Mouse (Mus musculus): Measurements from ENCODE around the gene Nop56.

Nop56 gene

DNA sequence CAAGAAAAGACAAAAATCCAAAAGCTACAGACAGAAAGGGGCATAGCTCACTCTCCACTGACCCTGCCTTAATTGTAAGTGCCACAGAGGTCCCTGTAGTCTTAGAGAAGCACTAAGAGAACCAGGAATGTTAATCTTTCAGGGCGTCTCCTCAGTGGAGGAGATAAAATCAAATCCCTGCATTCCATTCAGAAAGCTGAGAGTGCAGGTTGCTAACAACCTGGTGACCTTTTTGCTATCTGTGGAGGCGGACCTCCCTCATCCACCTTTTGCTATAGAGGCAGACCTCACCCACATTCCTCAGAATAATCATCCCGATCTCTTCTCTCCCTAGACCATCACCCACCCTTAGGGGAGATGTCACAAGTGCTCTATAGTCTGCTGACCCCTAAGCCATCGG lies 14.9 kb downstream of the Nop56 start:
- peaks cover 36% of the 10 kb centered on the region for H3K4me1 ChIP-seq (replicated peaks; ENCODE audit: low read depth, low read length)
- TF ChIP-seq NANOG (IDR thresholded peaks at IDR 0.05; ENCODE audit: borderline replicate concordance, low read length) = no peak
- no peak for TF ChIP-seq POU5F1 (IDR thresholded peaks at IDR 0.05; ENCODE audit: borderline replicate concordance, low read length)
- TF ChIP-seq CTCF (conservative IDR thresholded peaks at IDR 0.05; ENCODE audit: low read length) = no peak

DNA sequence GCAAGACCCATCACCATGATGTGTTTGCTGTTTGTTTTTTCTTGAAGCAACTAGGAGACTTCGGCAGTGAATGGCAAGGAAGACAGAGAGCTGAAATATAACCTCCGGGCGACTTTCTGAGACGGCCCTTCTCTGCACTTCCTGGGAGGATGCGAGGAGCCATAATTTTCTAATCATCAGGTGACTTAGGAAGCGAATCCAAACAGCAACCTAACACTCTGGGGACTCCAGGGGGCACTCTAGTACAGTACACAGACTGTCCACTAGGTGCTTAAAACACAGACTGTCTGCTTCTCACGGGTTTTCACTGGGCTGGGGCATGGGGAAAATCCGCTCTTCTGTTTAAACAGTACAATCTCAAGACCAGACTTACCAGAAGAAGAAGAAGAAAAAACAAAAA lies 17.2 kb downstream of the Nop56 start:
- Histone ChIP-seq H3K4me1 (replicated peaks; ENCODE audit: low read depth, low read length) (peaks cover 42% of the 10 kb centered on the region), H3K4me3 (replicated peaks; ENCODE audit: low read length) (peak overlapping the region; percentile 21; the same call in 1 of the 2 replicates), H3K9me3 (ENCODE audit: low read length) (no peaks in the 10 kb centered on the region), H3K36me3 (ENCODE audit: insufficient read depth, low read length) (no peaks in the 10 kb centered on the region), H3K27me3 (ENCODE audit: insufficient read depth, low read length) (peaks cover 40% of the 10 kb centered on the region)
- TF ChIP-seq CTCF (conservative IDR thresholded peaks at IDR 0.05; ENCODE audit: low read length) (peak; percentile 74), POU5F1 (IDR thresholded peaks at IDR 0.05; ENCODE audit: borderline replicate concordance, low read length) (no peak)

More for the DNA sequence above, 14.9 kb downstream of the Nop56 start:
- Histone ChIP-seq H3K4me3 (replicated peaks; ENCODE audit: low read length) (no peak overlapping the region), H3K9me3 (ENCODE audit: low read length) (no peaks in the 10 kb centered on the region), H3K36me3 (ENCODE audit: insufficient read depth, low read length) (no peaks in the 10 kb centered on the region), H3K27me3 (ENCODE audit: insufficient read depth, low read length) (peaks cover 23% of the 10 kb centered on the region)

DNA sequence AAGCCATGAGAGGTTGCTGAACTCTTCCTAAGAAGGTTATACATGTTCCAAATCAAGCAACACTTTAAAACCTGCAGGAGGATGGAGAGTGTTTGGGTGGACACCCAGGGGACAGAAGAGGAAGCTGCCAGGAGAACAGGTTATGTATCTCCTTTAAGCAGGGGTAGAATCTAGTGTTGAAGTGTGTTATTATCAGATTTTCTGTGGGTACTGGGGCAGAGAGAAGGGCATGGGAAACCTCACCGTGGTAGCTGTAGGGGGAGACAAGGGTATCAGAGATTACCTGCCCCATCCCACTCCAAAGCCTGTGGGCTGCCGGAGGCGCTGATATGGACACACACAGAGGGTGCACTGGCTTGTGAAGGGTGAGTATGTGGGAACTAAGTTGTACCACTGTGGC lies 18.8 kb downstream of the Nop56 start:
- no peak for TF ChIP-seq CTCF (conservative IDR thresholded peaks at IDR 0.05; ENCODE audit: low read length)
- TF ChIP-seq NANOG (IDR thresholded peaks at IDR 0.05; ENCODE audit: borderline replicate concordance, low read length) = no peak
- no peak for TF ChIP-seq POU5F1 (IDR thresholded peaks at IDR 0.05; ENCODE audit: borderline replicate concordance, low read length)

DNA sequence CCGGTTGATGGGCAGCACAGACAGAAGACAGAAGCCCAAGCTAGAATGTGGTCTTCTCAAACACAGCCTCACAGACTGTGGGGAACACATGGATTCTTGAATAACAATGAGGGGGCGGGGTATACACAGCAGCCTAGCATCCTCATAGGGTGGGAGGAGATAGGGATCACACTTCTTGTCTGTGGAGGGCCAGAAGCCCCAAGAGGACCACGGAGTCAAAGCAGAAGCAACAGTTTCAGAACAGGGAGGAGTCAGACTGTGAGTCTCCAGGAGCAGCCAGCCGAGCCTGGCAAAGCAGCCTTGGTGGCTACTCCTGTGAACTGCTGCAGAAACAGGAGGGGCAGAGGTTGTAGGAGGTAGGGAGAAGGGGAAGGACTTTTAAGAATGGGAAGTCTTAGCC lies 19.3 kb downstream of the Nop56 start:
- Histone ChIP-seq H3K9me3 (ENCODE audit: low read length) (no peaks in the 10 kb centered on the region), H3K4me3 (replicated peaks; ENCODE audit: low read length) (no peak overlapping the region), H3K27me3 (ENCODE audit: insufficient read depth, low read length) (peaks cover 60% of the 10 kb centered on the region), H3K36me3 (ENCODE audit: insufficient read depth, low read length) (no peaks in the 10 kb centered on the region), H3K4me1 (replicated peaks; ENCODE audit: low read depth, low read length) (peaks cover 44% of the 10 kb centered on the region)
- TF ChIP-seq CTCF (conservative IDR thresholded peaks at IDR 0.05; ENCODE audit: low read length) (no peak), POU5F1 (IDR thresholded peaks at IDR 0.05; ENCODE audit: borderline replicate concordance, low read length) (no peak), NANOG (IDR thresholded peaks at IDR 0.05; ENCODE audit: borderline replicate concordance, low read length) (no peak)

More for the DNA sequence above, 18.8 kb downstream of the Nop56 start:
- Histone ChIP-seq H3K9me3 (ENCODE audit: low read length) (no peaks in the 10 kb centered on the region), H3K27me3 (ENCODE audit: insufficient read depth, low read length) (peaks cover 56% of the 10 kb centered on the region), H3K4me1 (replicated peaks; ENCODE audit: low read depth, low read length) (peaks cover 44% of the 10 kb centered on the region), H3K36me3 (ENCODE audit: insufficient read depth, low read length) (no peaks in the 10 kb centered on the region), H3K4me3 (replicated peaks; ENCODE audit: low read length) (no peak overlapping the region)

DNA sequence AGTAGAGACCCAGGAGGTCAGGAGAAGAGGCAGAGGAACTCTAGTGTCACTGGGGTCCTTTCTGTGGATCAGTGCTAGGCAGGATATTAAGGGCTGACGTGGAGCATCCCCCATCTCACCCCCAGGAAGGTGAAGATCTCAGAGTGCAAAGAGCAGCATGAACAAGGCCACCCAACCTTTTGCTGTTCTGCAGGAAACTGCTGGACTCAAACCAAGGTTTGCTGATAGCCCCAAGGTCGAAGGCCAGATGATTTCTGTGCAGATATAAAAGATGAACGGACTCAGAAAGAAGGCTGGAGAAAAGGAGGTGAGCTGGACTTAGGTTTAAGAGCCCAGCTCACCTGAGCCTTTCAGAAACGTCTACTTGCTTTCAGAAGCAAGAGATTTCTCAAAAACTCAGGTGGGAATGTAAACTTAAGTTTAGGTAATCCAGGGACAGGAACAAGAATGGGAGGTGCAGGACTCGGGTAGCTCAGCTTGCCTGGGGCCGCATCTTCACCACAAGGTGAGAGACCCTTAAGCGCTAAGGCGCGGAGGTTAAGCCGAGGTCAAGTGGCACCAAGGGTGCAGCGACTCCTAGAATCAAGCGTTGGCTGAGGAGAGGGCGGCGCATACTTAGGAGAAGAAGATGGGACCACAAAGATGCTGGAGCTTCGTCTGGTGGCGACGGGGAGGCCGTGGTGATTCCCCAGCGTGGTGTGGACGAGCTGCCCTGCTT lies 20.1 kb downstream of the Nop56 start:
- peaks cover 69% of the 10 kb centered on the region for H3K27me3 ChIP-seq (ENCODE audit: insufficient read depth, low read length)
- H3K4me1 ChIP-seq (replicated peaks; ENCODE audit: low read depth, low read length) = peaks cover 36% of the 10 kb centered on the region
- H3K36me3 ChIP-seq (ENCODE audit: insufficient read depth, low read length) = no peaks in the 10 kb centered on the region
- H3K4me3 ChIP-seq (replicated peaks; ENCODE audit: low read length) = peak overlapping the region; percentile 81
- H3K9me3 ChIP-seq (ENCODE audit: low read length) = no peaks in the 10 kb centered on the region
- TF ChIP-seq POU5F1 (IDR thresholded peaks at IDR 0.05; ENCODE audit: borderline replicate concordance, low read length) = no peak
- TF ChIP-seq NANOG (IDR thresholded peaks at IDR 0.05; ENCODE audit: borderline replicate concordance, low read length) = no peak
- TF ChIP-seq CTCF (conservative IDR thresholded peaks at IDR 0.05; ENCODE audit: low read length) = no peak

DNA sequence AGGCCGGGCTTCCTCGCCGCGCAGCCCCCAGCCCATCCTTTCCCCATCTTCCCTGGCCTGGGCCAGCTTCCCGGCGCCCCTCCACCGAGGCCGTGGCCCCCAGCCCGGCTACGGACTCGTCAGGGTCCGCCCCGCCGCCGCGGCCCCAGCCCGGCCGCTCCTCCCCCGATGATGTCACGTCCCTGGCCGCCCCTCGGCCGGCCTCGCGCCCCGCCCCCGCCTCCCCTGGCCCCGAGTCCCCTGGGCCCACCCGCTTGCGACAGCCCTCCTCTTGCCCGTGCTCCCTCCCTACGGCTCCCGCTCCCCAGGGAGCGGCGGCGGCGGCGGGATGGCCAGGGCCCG lies 20.7 kb downstream of the Nop56 start, which contains the start of gene Ebf4:
Ebf4 (plus strand) TSS at position 234 of the 342 bp plus-strand sequence.
- H3K4me3 ChIP-seq (replicated peaks; ENCODE audit: low read length) = peak within 1 kb of the TSS; percentile 81
- peaks cover 75% of the 10 kb centered on the region for H3K27me3 ChIP-seq (ENCODE audit: insufficient read depth, low read length)
- no peaks in the 10 kb centered on the region for H3K9me3 ChIP-seq (ENCODE audit: low read length)
- peaks cover 32% of the 10 kb centered on the region for H3K4me1 ChIP-seq (replicated peaks; ENCODE audit: low read depth, low read length)
- TF ChIP-seq POU5F1 (IDR thresholded peaks at IDR 0.05; ENCODE audit: borderline replicate concordance, low read length) = no peak
- TF ChIP-seq NANOG (IDR thresholded peaks at IDR 0.05; ENCODE audit: borderline replicate concordance, low read length) = no peak
- no peak for TF ChIP-seq CTCF (conservative IDR thresholded peaks at IDR 0.05; ENCODE audit: low read length)
- no peaks in the 10 kb centered on the region for H3K36me3 ChIP-seq (ENCODE audit: insufficient read depth, low read length)

DNA sequence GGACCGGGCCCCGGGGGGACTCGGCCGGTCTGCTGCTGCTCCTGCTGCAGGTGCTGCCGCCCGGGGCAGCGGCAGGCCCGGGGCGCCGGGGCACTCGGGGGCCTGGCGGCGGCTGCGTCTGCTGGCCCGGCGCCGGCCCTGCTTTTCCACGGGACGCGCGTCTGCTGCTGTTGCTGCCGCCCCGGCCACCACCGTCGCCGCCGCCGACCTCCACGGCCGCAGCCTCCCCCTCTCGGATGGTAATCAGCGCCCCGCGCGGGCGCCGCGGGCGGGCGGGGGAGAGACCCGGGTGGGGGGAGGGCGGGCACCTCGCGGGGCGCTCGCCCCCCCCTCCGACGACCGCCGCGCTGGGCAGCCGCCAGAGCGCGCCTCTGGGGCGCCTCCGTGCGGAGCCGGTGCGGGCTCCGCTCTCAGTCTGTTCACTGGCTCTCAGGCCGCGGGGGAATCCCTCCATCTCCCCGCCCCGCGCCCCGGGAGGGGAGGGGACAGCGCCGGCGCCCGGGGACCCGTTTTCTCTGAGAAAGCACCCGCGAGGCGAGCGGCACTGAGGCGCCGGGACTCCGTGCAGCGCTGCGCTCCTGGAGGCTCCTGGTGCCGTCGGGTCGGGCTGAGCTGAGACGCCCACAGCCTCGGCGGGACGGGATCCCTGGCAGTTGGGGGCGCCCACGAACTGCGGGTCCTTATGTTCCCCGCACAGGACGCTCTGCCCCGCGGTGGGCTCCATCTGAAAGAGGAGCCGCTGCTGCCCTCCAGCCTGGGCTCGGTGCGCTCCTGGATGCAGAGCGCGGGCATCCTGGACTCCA lies 21.3 kb downstream of the Nop56 start:
- H3K4me3 ChIP-seq (replicated peaks; ENCODE audit: low read length) = peak overlapping the region; percentile 81
- no peaks in the 10 kb centered on the region for H3K36me3 ChIP-seq (ENCODE audit: insufficient read depth, low read length)
- H3K9me3 ChIP-seq (ENCODE audit: low read length) = no peaks in the 10 kb centered on the region
- no peak for TF ChIP-seq NANOG (IDR thresholded peaks at IDR 0.05; ENCODE audit: borderline replicate concordance, low read length)
- TF ChIP-seq POU5F1 (IDR thresholded peaks at IDR 0.05; ENCODE audit: borderline replicate concordance, low read length) = no peak
- no peak for TF ChIP-seq CTCF (conservative IDR thresholded peaks at IDR 0.05; ENCODE audit: low read length)
- peaks cover 32% of the 10 kb centered on the region for H3K4me1 ChIP-seq (replicated peaks; ENCODE audit: low read depth, low read length)
- H3K27me3 ChIP-seq (ENCODE audit: insufficient read depth, low read length) = peaks cover 81% of the 10 kb centered on the region

DNA sequence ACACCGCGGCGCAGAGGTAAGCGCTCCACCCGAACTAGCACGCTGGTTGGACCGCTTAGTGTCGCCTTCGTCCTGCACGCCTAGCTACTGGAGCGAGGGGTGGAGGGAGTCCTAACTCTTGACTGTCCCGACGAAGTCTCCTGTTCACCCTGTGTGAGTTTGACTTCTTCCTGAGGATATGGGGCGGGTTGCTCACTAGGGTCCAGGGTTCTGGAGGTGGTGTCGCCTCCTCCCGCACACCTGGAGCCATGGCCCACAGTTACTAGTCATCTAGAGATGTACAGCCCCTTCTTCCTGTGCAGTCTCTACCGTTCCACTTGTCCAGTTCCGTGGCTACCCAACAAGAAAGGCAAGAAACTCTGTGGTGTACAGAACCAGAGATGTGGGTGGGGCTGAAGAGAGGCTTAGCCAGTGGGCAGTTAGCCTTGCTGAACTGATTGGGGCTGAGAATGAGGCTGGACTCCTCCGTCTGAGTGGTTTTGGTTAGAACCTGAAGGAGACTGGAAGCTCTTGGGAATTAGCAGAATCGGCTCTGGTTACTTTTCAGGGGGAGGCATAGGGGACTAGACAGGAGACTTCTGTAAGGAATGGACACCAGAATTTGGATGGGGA lies 22.0 kb downstream of the Nop56 start:
- Histone ChIP-seq H3K4me3 (replicated peaks; ENCODE audit: low read length) (peak overlapping the region; percentile 81), H3K9me3 (ENCODE audit: low read length) (no peaks in the 10 kb centered on the region), H3K36me3 (ENCODE audit: insufficient read depth, low read length) (no peaks in the 10 kb centered on the region), H3K27me3 (ENCODE audit: insufficient read depth, low read length) (peaks cover 88% of the 10 kb centered on the region), H3K4me1 (replicated peaks; ENCODE audit: low read depth, low read length) (peaks cover 27% of the 10 kb centered on the region)
- no peak for TF ChIP-seq POU5F1 (IDR thresholded peaks at IDR 0.05; ENCODE audit: borderline replicate concordance, low read length)
- no peak for TF ChIP-seq CTCF (conservative IDR thresholded peaks at IDR 0.05; ENCODE audit: low read length)
- TF ChIP-seq NANOG (IDR thresholded peaks at IDR 0.05; ENCODE audit: borderline replicate concordance, low read length) = no peak

All from E14TG2a.4 (cell line).